ENCODE assay signal across 8 mouse cellular contexts in the genomic region with DNA sequence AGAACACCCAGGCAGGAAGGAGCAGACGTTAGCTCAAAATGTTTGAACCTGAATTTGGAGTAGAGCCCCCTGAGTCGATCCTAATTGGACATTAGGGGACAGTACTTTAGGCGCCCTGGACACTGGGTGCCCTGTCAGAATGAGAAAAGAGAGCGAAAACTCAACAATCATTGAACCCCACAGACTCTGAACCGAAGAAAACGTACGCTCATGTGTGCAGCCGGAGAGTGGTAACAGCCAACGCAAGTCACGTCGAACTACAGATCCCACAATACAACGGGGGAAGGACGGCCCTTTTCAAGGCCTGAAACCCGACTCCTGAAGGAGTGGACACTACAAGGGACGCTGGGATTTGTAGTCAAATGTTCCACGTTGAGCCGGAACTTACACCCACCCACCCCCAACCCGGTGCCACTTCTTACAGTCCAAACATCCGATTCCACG. TPM values are rescaled to one million over a fixed set of nuclear protein-coding genes. Genes with fewer than 3 reads are reported as not detected.
DNase-seq lines count a peak whose midpoint lies in the region; ATAC-seq lines count a peak whose summit lies in the region.

A gene (minus strand): TSS at position 270 of the 444 bp plus-strand sequence.
A gene (plus strand): TSS at position 397 of the 444 bp plus-strand sequence.

- peak within 1 kb of the TSS; percentile 98 for H3K9ac ChIP-seq in heart, embryonic 13.5 days
- H3K9ac ChIP-seq in liver, embryonic 12.5 days: peak within 1 kb of the TSS; percentile 99
- H3K9ac ChIP-seq in stomach, embryonic 16.5 days (ENCODE audit: low read length): peak within 1 kb of the TSS; percentile 94

- H3K27ac ChIP-seq in brown adipose tissue, adult 24 weeks (replicated peaks; ENCODE audit: low read depth, low read length): peak within 1 kb of the TSS; percentile 87
- H3K27ac ChIP-seq in heart, embryonic 13.5 days (replicated peaks): peak within 1 kb of the TSS; percentile 99
- H3K27ac ChIP-seq in liver, embryonic 12.5 days: peak within 1 kb of the TSS; percentile 99
- peak within 1 kb of the TSS; percentile 98 for H3K27ac ChIP-seq in stomach, embryonic 16.5 days (ENCODE audit: low read length)

- ATAC-seq in heart, embryonic 13.5 days (ENCODE audit: extremely low read depth, insufficient number of reproducible peaks, low FRiP score, low TSS enrichment): peak; percentile 83
- peak; percentile 83 for ATAC-seq in liver, embryonic 12.5 days
- ATAC-seq in stomach, embryonic 16.5 days (ENCODE audit: insufficient read depth, low FRiP score): peak; percentile 92

- peak; percentile 96 for DNase-seq in CD4-positive, CD25-positive, alpha-beta regulatory T cell, adult 2 months (ENCODE audit: low read depth, low spot score)
- DNase-seq in fat pad, adult 2 months (ENCODE audit: extremely low read depth, low read depth, low spot score): peak; percentile 94
- peak; percentile 91 for DNase-seq in kidney, postnatal 10 days
- DNase-seq in natural killer cell, adult 2 months (ENCODE audit: low spot score in 2 of 2): peak; percentile 90

- H3K4me3 ChIP-seq in brown adipose tissue, adult 24 weeks (ENCODE audit: insufficient read depth, low read depth, low read length): peak within 1 kb of the TSS; percentile 82
- peak within 1 kb of the TSS; percentile 99 for H3K4me3 ChIP-seq in heart, embryonic 13.5 days
- peak within 1 kb of the TSS; percentile 97 for H3K4me3 ChIP-seq in liver, embryonic 12.5 days
- H3K4me3 ChIP-seq in stomach, embryonic 16.5 days (replicated peaks; ENCODE audit: low read length): peak within 1 kb of the TSS; percentile 96

- under 1% methylated on average over 20 of the region's 20 CpGs for WGBS in heart, embryonic 13.5 days
- under 1% methylated on average over 20 of the region's 20 CpGs for WGBS in liver, embryonic 12.5 days (ENCODE audit: insufficient replicate concordance)
- under 1% methylated on average over 20 of the region's 20 CpGs for WGBS in stomach, embryonic 16.5 days

- H3K27me3 ChIP-seq in heart, embryonic 13.5 days (replicated peaks): no peaks in the 10 kb centered on the region
- H3K27me3 ChIP-seq in liver, embryonic 12.5 days (replicated peaks): no peaks in the 10 kb centered on the region
- H3K27me3 ChIP-seq in stomach, embryonic 16.5 days (ENCODE audit: control insufficient read depth, insufficient read depth, low read length): no peaks in the 10 kb centered on the region

- peaks cover 24% of the 10 kb centered on the region for H3K36me3 ChIP-seq in heart, embryonic 13.5 days
- H3K36me3 ChIP-seq in liver, embryonic 12.5 days: peaks cover 16% of the 10 kb centered on the region
- H3K36me3 ChIP-seq in stomach, embryonic 16.5 days (ENCODE audit: control insufficient read depth, insufficient read depth, low read length): no peaks in the 10 kb centered on the region

- peaks cover 3% of the 10 kb centered on the region; the same call in 1 of the 2 replicates for H3K4me1 ChIP-seq in brown adipose tissue, adult 24 weeks (ENCODE audit: control insufficient read depth, insufficient read depth, insufficient read length, low read length)
- H3K4me1 ChIP-seq in heart, embryonic 13.5 days: peaks cover 40% of the 10 kb centered on the region
- H3K4me1 ChIP-seq in liver, embryonic 12.5 days: peaks cover 54% of the 10 kb centered on the region
- peaks cover 12% of the 10 kb centered on the region; the same call in 1 of the 2 replicates for H3K4me1 ChIP-seq in stomach, embryonic 16.5 days (ENCODE audit: control insufficient read depth, insufficient read depth, low read length)

- H3K4me2 ChIP-seq in heart, embryonic 13.5 days: peak within 1 kb of the TSS; percentile 82
- peak within 1 kb of the TSS; percentile 90 for H3K4me2 ChIP-seq in liver, embryonic 12.5 days
- peak within 1 kb of the TSS; percentile 79 for H3K4me2 ChIP-seq in stomach, embryonic 16.5 days (ENCODE audit: low read depth, low read length)

- no peaks in the 10 kb centered on the region for H3K9me3 ChIP-seq in heart, embryonic 13.5 days
- H3K9me3 ChIP-seq in liver, embryonic 12.5 days (replicated peaks): no peaks in the 10 kb centered on the region
- H3K9me3 ChIP-seq in stomach, embryonic 16.5 days (replicated peaks; ENCODE audit: control insufficient read depth, low read length): no peaks in the 10 kb centered on the region

RNA-seq across cellular contexts. Expression of the first gene that starts in this region (rescaled TPM):
- polyA plus RNA-seq in brown adipose tissue, adult 24 weeks (2012; ENCODE audit: insufficient read depth, insufficient read length, missing spikeins): 66.7 and 70.2 TPM in 2 replicates
- 39.6 and 39.7 TPM in 2 replicates for polyA plus RNA-seq in heart, embryonic 13.5 days (2015; fragmentation: Nextera tagmentation; extraction: Ambion mirVana)
- 74.8 and 75.0 TPM in 2 replicates for polyA plus RNA-seq in liver, embryonic 12.5 days (2016; fragmentation: Nextera tagmentation; extraction: Ambion mirVana)
- polyA plus RNA-seq in stomach, embryonic 16.5 days (2015; fragmentation: Nextera tagmentation; extraction: Ambion mirVana): 35.7 and 36.2 TPM in 2 replicates

RNA-seq across cellular contexts. Expression of the second gene that starts in this region (rescaled TPM):
- polyA plus RNA-seq in brown adipose tissue, adult 24 weeks (2012; ENCODE audit: insufficient read depth, insufficient read length, missing spikeins): 21.8 and 23.4 TPM in 2 replicates
- polyA plus RNA-seq in heart, embryonic 13.5 days (2015; fragmentation: Nextera tagmentation; extraction: Ambion mirVana): 14.0 and 14.9 TPM in 2 replicates
- polyA plus RNA-seq in liver, embryonic 12.5 days (2016; fragmentation: Nextera tagmentation; extraction: Ambion mirVana): 7.0 and 7.4 TPM in 2 replicates
- 25.3 and 25.6 TPM in 2 replicates for polyA plus RNA-seq in stomach, embryonic 16.5 days (2015; fragmentation: Nextera tagmentation; extraction: Ambion mirVana)

Comparison
In these comparisons a context has a peak if more than half of its experiments do, and no peak if none do; other contexts are left out.
1. Peak in every context shown above with its lines: DNase-seq, ATAC-seq, H3K4me3 ChIP-seq and H3K27ac ChIP-seq.